Mouse (Mus musculus): ENCODE data around the gene Cpne6.

DNA sequence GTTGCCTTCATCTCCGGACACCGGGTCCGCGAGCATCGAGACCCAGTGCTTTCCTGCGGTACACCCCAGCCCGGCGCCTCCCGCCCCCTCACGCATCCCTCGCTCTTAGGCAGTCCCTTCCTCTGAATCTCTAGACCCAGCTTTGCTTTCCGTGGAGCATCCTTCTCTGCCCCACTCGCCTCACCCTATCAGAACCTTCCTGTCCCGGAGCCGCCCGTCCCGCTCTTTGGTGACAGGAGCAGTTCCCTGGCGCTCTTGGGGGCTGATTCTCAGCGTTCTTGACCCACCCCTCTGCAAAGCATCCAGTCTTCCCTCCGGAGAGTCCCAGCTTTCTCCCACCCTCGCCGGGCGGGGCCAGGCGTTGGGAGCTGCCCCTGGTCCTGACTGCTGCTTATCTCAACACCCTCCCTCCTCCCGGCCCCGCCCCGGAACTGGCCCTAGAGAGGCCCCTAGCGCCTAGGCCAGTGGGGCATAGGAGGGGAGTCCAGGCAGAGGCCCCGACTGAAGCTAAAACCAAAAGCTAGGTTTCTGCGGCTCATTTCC is 18.9 kb upstream of the Cpne6 start:
- TF ChIP-seq POLR2A (IDR thresholded peaks at IDR 0.05; ENCODE audit: control insufficient read depth, low read depth, low read length) = no peak
- no peak for TF ChIP-seq CTCF (IDR thresholded peaks at IDR 0.05; ENCODE audit: control insufficient read depth, insufficient read depth, insufficient replicate concordance, low read depth, low read length)
